Mouse (Mus musculus): Measurements from ENCODE around the gene Prep. TPM values are rescaled to one million over a fixed set of nuclear protein-coding genes. Genes with fewer than 3 reads are reported as not detected.

Prep gene
- polyA plus RNA-seq, 1 experiment from 2014 or later: 25.5 TPM

DNA sequence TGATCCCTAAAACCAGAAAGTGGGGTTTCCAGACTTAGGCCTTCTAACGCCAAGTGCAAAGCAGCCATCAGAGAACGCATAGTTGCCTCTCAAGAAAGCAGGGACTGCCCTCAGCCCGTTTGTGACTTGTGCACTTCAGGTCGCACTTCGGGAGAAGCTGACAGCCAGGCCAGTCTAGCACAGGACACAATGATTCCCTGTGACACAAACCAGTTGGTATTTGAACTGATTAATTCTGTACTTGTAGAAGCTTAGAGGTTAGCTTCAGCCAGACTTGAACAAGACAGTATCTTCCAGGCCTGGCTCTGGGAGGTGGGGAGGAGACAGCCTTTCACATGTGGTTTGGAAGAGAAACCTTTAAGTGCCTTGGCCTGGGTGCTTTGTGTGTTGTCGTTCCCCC, 56.0 kb downstream of the Prep start:
- H3K9ac ChIP-seq: no peak overlapping the region
- H3K4me3 ChIP-seq (replicated peaks): no peak overlapping the region
- 72% methylated on average over 6 of the region's 6 CpGs for whole genome bisulfite sequencing
- no peak for ATAC-seq (replicated peaks; ENCODE audit: low FRiP score)
- H3K27ac ChIP-seq: no peak overlapping the region
- no peak overlapping the region for H3K4me2 ChIP-seq
- peaks cover 86% of the 10 kb centered on the region for H3K36me3 ChIP-seq
- no peaks in the 10 kb centered on the region for H3K27me3 ChIP-seq
- no peaks in the 10 kb centered on the region for H3K9me3 ChIP-seq (replicated peaks)
- no peaks in the 10 kb centered on the region for H3K4me1 ChIP-seq

DNA sequence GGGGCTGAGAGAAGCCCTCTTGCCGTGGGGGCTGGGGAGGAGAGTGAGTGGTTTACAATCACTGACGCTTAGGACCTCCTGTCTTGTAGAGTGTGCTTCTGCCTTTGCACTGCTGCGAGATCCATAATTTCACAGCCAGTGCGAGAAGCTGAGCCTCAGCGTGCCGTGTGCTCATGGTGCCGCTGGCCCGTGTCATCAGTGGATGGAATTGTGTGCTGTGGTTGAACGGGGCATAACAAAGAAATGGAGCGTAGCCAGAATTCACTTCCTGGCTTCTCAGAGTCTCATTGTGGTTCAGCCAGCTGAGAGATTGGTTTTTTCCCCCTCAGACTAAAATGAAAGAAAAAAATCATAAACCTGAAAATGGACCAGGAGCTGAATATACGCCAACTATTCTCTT, 62.1 kb downstream of the Prep start:
- Histone ChIP-seq H3K36me3 (peaks cover 47% of the 10 kb centered on the region), H3K9me3 (replicated peaks) (no peaks in the 10 kb centered on the region), H3K27ac (peak overlapping the region; percentile 16; the same call in 1 of the 2 replicates), H3K4me3 (replicated peaks) (no peak overlapping the region), H3K4me1 (peaks cover 6% of the 10 kb centered on the region; the same call in 1 of the 2 replicates), H3K27me3 (no peaks in the 10 kb centered on the region), H3K9ac (no peak overlapping the region), H3K4me2 (peak overlapping the region; percentile 10; the same call in 1 of the 2 replicates)
- peak; percentile 59 for ATAC-seq (replicated peaks; ENCODE audit: low FRiP score)
- WGBS: 47% methylated on average over 11 of the region's 11 CpGs

DNA sequence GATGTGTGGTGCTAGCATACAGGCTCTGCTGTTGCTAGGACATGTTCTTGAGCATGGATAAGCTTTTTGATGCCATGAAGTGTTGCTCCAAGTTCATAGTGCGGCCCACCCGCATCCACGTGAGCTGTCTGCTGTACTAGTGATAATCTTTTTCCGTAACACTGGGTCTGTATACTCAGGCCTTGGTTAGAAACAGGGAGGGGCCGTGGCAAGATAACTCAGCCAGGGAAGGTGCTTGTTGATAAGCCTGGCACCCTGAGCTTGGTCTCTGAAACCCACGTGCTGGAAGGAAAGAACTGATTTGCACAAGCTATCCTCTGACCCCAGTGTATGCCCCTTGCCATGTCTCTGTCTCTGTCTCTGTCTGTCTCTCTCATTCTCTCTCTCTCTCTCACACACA, 63.0 kb downstream of the Prep start:
- peaks cover 46% of the 10 kb centered on the region for H3K36me3 ChIP-seq
- no peak overlapping the region for H3K27ac ChIP-seq
- WGBS: 93% methylated on average over 6 of the region's 6 CpGs
- ATAC-seq (replicated peaks; ENCODE audit: low FRiP score): 0 out of 2 replicates have a peak, but pooled peaks have one; percentile 33
- peaks cover 6% of the 10 kb centered on the region; the same call in 1 of the 2 replicates for H3K4me1 ChIP-seq
- H3K4me2 ChIP-seq: no peak overlapping the region
- H3K27me3 ChIP-seq: no peaks in the 10 kb centered on the region
- H3K4me3 ChIP-seq (replicated peaks): no peak overlapping the region
- no peaks in the 10 kb centered on the region for H3K9me3 ChIP-seq (replicated peaks)
- H3K9ac ChIP-seq: no peak overlapping the region

DNA sequence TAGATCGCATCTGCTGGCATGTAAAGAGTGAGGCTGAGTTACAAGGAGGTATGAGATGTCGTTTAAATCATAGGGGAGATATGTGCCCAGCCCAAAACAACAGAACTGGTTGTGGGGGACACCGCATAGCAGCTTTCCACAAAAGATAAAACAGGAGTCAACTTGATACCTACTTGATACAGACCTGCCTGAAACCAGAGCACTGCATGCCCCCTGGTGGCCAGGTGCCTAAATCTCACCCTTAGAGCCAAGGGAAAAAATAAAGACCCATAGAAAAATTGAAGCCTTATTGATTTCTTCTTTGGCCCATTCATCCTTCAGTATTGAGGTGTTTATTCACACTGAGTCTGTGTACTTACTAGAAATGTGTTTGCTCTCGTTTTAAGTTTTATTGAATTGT, 65.4 kb downstream of the Prep start:
- no peak overlapping the region for H3K9ac ChIP-seq
- H3K27ac ChIP-seq: no peak overlapping the region
- no peaks in the 10 kb centered on the region for H3K9me3 ChIP-seq (replicated peaks)
- peaks cover 37% of the 10 kb centered on the region for H3K36me3 ChIP-seq
- H3K27me3 ChIP-seq: no peaks in the 10 kb centered on the region
- peaks cover 6% of the 10 kb centered on the region; the same call in 1 of the 2 replicates for H3K4me1 ChIP-seq
- no peak for ATAC-seq (replicated peaks; ENCODE audit: low FRiP score)
- H3K4me2 ChIP-seq: no peak overlapping the region
- 76% methylated on average over 4 of the region's 4 CpGs for WGBS
- no peak overlapping the region for H3K4me3 ChIP-seq (replicated peaks)

DNA sequence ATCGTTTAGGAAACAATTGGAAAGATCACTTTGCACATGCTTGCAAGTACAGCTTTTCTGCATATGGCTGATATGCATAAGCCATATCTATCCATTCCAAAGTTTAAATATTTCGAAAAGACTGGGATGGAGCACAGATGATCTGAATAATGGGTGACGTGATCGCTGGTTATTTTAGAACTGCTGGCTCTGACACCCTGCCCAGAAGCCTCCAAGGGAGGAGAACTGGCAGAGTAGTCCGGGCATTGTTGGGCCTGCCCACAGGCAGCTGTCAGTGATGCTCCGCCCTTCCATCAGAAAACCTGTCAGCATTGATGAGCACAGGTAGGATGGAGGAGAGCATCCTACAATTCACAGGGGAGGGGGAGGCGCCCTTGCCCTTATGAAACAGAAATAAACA, 69.8 kb downstream of the Prep start:
- 91% methylated on average over 7 of the region's 7 CpGs for WGBS
- Histone ChIP-seq H3K4me3 (replicated peaks) (no peak overlapping the region), H3K4me2 (no peak overlapping the region), H3K9me3 (replicated peaks) (no peaks in the 10 kb centered on the region), H3K27me3 (no peaks in the 10 kb centered on the region), H3K36me3 (peaks cover 21% of the 10 kb centered on the region), H3K9ac (no peak overlapping the region), H3K27ac (no peak overlapping the region), H3K4me1 (no peaks in the 10 kb centered on the region)
- no peak for ATAC-seq (replicated peaks; ENCODE audit: low FRiP score)

DNA sequence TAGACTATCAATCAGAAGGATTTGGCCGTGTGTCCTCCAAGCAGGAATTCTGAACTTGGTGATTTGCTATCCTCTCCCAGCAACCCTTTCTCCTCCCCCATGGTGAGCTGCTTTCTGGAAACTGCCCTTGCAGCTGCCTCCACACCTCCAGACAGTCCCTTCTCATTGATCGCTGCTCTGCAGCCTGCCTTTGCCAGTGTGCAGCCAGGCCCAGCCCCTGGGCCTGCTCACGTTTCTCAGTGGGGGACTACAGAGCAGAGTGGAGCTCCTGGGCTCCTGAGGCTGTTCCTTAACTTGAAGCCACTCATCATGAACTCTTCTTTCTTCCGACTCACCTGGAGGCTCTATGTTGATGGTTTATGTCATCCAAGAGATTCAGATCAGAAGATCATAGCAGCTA, 72.9 kb downstream of the Prep start:
- WGBS: 52% methylated on average over 4 of the region's 4 CpGs
- Histone ChIP-seq H3K4me1 (no peaks in the 10 kb centered on the region), H3K27me3 (no peaks in the 10 kb centered on the region), H3K9ac (no peak overlapping the region), H3K4me3 (replicated peaks) (no peak overlapping the region), H3K9me3 (replicated peaks) (no peaks in the 10 kb centered on the region), H3K4me2 (no peak overlapping the region), H3K27ac (no peak overlapping the region), H3K36me3 (peaks cover 19% of the 10 kb centered on the region)
- no peak for ATAC-seq (replicated peaks; ENCODE audit: low FRiP score)

DNA sequence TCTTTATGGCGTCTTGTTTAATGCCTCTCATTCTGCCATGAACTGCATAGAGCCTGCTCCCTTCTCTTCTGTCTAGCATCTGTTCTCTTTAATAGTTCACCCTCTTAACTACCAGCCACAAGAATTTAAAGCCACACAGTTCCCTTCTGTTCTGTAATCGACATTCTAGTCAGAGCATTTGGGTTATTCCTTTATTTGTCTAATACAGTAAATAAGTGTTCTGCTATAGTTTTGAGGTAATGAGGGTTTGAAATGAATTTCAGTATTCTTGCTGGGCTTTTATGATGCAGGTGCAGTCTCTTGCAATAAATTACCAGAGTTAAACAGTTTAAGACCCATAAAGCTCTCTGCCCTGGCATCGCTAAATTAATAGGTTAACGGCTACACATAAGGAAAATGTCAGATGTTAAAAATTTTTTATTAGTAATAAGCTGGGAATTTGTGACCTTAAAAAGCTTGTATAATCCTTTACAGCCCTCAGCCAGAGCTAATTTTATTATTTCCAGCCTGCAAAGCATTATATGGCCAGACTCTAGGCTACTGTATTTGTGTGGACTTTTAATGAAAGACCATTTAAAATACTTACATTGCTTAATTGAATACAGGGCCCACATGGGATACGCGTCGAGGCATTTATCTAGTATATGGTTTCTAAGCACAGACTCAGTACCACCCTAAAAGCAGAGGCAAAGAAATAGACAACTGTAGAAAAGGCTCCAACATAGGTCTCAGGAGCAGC, 73.6 kb downstream of the Prep start:
- H3K27me3 ChIP-seq: no peaks in the 10 kb centered on the region
- H3K4me3 ChIP-seq (replicated peaks): no peak overlapping the region
- no peaks in the 10 kb centered on the region for H3K4me1 ChIP-seq
- peaks cover 12% of the 10 kb centered on the region; the same call in 1 of the 2 replicates for H3K36me3 ChIP-seq
- 77% methylated on average over 7 of the region's 7 CpGs for WGBS
- H3K9me3 ChIP-seq (replicated peaks): no peaks in the 10 kb centered on the region
- no peak overlapping the region for H3K27ac ChIP-seq
- no peak overlapping the region for H3K4me2 ChIP-seq
- H3K9ac ChIP-seq: no peak overlapping the region
- ATAC-seq (replicated peaks; ENCODE audit: low FRiP score): no peak

DNA sequence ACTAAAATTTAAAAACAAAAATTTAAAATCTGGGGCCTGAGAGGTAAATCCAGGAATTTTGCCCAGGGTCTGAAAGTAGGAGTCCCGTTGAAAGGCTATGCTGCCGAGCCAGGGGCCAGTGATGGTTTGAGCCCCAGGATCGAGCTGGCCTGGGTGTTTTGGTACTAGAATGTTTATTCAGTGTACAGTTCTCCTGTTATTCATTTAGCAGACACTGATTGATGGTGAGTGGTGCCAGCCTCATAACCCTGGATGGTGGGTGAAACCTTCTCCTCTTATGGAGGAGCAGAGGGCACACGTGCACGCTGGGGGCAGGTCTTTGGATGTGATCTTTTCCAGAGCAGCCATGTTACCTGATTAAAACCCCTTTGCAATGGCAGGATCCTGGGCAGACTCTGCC, 75.4 kb downstream of the Prep start:
- 42% methylated on average over 5 of the region's 5 CpGs for WGBS
- no peak overlapping the region for H3K9ac ChIP-seq

DNA sequence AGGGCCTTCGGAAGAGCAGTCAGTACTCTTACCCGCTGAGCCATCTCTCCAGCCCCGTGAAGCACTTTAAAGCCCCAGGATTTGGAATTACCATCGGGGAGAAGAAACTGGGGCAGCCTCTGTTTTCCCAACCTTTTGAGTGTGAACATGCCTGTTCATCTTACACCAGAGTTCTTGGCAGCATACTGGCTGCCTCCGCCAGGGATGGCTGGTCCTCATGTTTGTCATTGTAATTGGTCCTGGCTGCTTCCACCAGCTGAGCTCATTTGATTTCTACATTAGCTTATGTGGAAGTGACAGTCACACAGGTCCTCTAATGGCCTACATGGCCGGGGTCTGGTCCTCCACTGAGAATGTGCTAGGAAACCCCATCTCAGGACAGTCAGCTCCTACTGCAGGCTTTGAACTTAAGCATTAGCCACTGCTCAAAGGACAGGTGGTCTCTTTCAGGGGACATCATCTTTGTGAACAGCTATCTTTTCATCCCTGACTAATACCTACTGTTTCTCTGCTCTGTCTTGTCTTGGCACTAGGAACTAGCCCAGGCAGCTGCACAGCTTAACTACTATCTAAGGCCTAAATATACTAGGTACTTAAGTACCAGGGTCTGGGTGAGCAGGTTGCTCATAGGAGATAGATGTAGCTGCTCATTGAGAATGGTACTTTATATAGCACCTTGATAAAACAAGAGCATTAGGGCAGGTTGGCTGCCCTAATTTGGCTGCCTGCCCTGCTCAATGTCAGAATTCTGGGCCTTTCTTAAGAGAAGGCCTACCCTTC, 77.2 kb downstream of the Prep start:
- no peak overlapping the region for H3K9ac ChIP-seq
- ATAC-seq (replicated peaks; ENCODE audit: low FRiP score): no peak
- H3K9me3 ChIP-seq (replicated peaks): no peaks in the 10 kb centered on the region
- no peak overlapping the region for H3K4me2 ChIP-seq
- 98% methylated on average over 6 of the region's 6 CpGs for WGBS
- peaks cover 16% of the 10 kb centered on the region; the same call in 1 of the 2 replicates for H3K36me3 ChIP-seq
- no peaks in the 10 kb centered on the region for H3K4me1 ChIP-seq
- H3K27me3 ChIP-seq: no peaks in the 10 kb centered on the region
- H3K27ac ChIP-seq: no peak overlapping the region
- no peak overlapping the region for H3K4me3 ChIP-seq (replicated peaks)

More for the DNA sequence above, 75.4 kb downstream of the Prep start:
- H3K27ac ChIP-seq: no peak overlapping the region
- H3K36me3 ChIP-seq: 0 out of 2 replicates have a peak, but pooled peaks cover 4% of the 10 kb centered on the region
- no peaks in the 10 kb centered on the region for H3K9me3 ChIP-seq (replicated peaks)
- H3K4me2 ChIP-seq: no peak overlapping the region
- ATAC-seq (replicated peaks; ENCODE audit: low FRiP score): peak; percentile 68
- no peaks in the 10 kb centered on the region for H3K4me1 ChIP-seq
- H3K4me3 ChIP-seq (replicated peaks): no peak overlapping the region
- no peaks in the 10 kb centered on the region for H3K27me3 ChIP-seq

DNA sequence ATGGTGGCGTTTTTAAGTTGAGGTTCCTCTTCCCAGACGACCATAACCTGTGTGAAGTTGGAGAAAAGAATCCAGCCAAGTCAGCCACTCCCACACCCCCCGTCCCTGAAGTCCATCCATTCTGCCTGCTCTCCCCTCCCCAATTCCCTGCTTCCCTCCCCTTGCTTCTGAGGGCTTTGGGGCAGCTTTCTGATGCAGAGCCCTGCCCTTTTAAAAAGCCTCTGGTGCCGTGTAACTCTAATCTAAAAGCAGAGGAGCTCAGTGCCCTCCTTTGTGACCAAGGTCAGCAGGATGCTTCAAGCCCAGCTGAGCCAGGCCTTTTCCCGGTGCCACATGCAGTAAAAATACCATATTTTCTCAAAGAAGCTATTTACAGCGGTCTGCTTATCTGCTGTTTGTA, 79.8 kb downstream of the Prep start:
- Histone ChIP-seq H3K36me3 (peaks cover 42% of the 10 kb centered on the region), H3K4me3 (replicated peaks) (no peak overlapping the region), H3K4me2 (no peak overlapping the region), H3K9ac (no peak overlapping the region), H3K27ac (no peak overlapping the region), H3K27me3 (no peaks in the 10 kb centered on the region), H3K4me1 (no peaks in the 10 kb centered on the region), H3K9me3 (replicated peaks) (no peaks in the 10 kb centered on the region)
- 34% methylated on average over 6 of the region's 6 CpGs for WGBS
- no peak for ATAC-seq (replicated peaks; ENCODE audit: low FRiP score)

DNA sequence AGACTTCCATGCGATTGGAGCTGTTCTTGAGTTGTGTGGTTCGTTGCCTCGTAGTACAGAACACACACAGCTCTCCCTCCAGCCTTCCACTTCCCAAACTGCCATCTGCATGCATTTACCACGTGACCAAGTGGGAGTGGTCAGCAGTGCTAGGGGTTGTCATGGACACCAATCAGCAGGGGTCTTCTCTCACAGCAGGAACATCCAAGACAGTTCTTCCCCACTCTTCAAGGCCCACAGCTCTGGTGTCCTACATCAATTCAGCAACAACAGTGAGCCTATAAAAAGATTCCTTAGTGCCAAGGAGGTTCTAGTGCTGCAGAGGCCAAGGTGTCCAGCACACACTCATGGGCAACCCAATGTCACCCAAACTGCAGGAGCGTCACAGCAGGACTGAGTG, 84.1 kb downstream of the Prep start:
- H3K4me3 ChIP-seq (replicated peaks): no peak overlapping the region
- no peaks in the 10 kb centered on the region for H3K4me1 ChIP-seq
- WGBS: 74% methylated on average over 5 of the region's 5 CpGs
- H3K27me3 ChIP-seq: no peaks in the 10 kb centered on the region
- H3K9ac ChIP-seq: no peak overlapping the region
- no peaks in the 10 kb centered on the region for H3K9me3 ChIP-seq (replicated peaks)
- H3K4me2 ChIP-seq: no peak overlapping the region
- peaks cover 79% of the 10 kb centered on the region for H3K36me3 ChIP-seq
- no peak overlapping the region for H3K27ac ChIP-seq
- no peak for ATAC-seq (replicated peaks; ENCODE audit: low FRiP score)
